ENCODE assay signal across 18 mouse cellular contexts in genomic region chr9:109056081-109056690, GRCm38 (mm10). TPM values are rescaled to one million over a fixed set of nuclear protein-coding genes. Genes with fewer than 3 reads are reported as not detected.
DNase-seq lines count a peak whose midpoint lies in the region; ATAC-seq and TF ChIP-seq lines count a peak whose summit lies in the region.
"Had no signal": no experiment of that assay in that cellular context is flagged by ENCODE, and none has a peak within 500 bp of the region (broad histone marks: within the 10 kb centered on the region; RNA-seq: fewer than 3 reads in every experiment).

No protein-coding gene starts in this region.

- TF ChIP-seq CTCF in liver, postnatal 0 days (IDR thresholded peaks at IDR 0.05; ENCODE audit: low read depth), result no peak
- TF ChIP-seq CTCF in thymus, adult 2 months (IDR thresholded peaks at IDR 0.05; ENCODE audit: borderline replicate concordance, control insufficient read depth, extremely low read depth, insufficient read depth, low read length, poor library complexity), result no peak

- H3K9ac ChIP-seq in liver, postnatal 0 days (replicated peaks), result no peak overlapping the region
- no peak overlapping the region for H3K9ac ChIP-seq in liver, embryonic 11.5 days (ENCODE audit: low read depth, low read length)
- H3K9ac ChIP-seq: kidney, embryonic 15.5 days; neural tube, embryonic 12.5 days had no signal

- H3K4me3 ChIP-seq in liver, postnatal 0 days (ENCODE audit: low read depth, low read length), result no peak overlapping the region
- H3K4me3 ChIP-seq in liver, embryonic 11.5 days (ENCODE audit: low read depth, low read length), result no peak overlapping the region
- no peak overlapping the region for H3K4me3 ChIP-seq in thymus, adult 2 months (ENCODE audit: control insufficient read depth, insufficient read depth, low read length)
- H3K4me3 ChIP-seq: kidney, embryonic 15.5 days; midbrain, embryonic 10.5 days; neural tube, embryonic 12.5 days had no signal

- no peaks in the 10 kb centered on the region for H3K9me3 ChIP-seq in liver, postnatal 0 days (ENCODE audit: low read length)
- no peaks in the 10 kb centered on the region for H3K9me3 ChIP-seq in liver, embryonic 11.5 days (ENCODE audit: control insufficient read depth, low read length)
- H3K9me3 ChIP-seq: embryonic facial prominence, embryonic 10.5 days; kidney, embryonic 15.5 days; midbrain, embryonic 10.5 days; neural tube, embryonic 12.5 days had no signal

- H3K36me3 ChIP-seq in liver, postnatal 0 days (replicated peaks; ENCODE audit: insufficient read depth, low read length), result peaks cover 29% of the 10 kb centered on the region
- H3K36me3 ChIP-seq in liver, embryonic 11.5 days (ENCODE audit: control insufficient read depth, insufficient read depth, low read length), result peaks cover 18% of the 10 kb centered on the region
- peaks cover 20% of the 10 kb centered on the region; the same call in 1 of the 2 replicates for H3K36me3 ChIP-seq in thymus, adult 2 months (ENCODE audit: control insufficient read depth, insufficient read depth, low read length)

- WGBS in liver, postnatal 0 days (ENCODE audit: insufficient replicate concordance), result 88% methylated on average over 17 of the region's 17 CpGs
- 88% methylated on average over 17 of the region's 17 CpGs for WGBS in liver, embryonic 11.5 days
- 87% methylated on average over 17 of the region's 17 CpGs for WGBS in thymus, adult 2 months

- H3K27me3 ChIP-seq in liver, postnatal 0 days (ENCODE audit: insufficient read depth, low read length), result no peaks in the 10 kb centered on the region
- no peaks in the 10 kb centered on the region for H3K27me3 ChIP-seq in liver, embryonic 11.5 days (replicated peaks; ENCODE audit: control insufficient read depth, insufficient read depth, low read length)
- no peaks in the 10 kb centered on the region for H3K27me3 ChIP-seq in thymus, adult 2 months (ENCODE audit: control insufficient read depth, insufficient read depth, low read length)
- H3K27me3 ChIP-seq: kidney, embryonic 15.5 days; neural tube, embryonic 12.5 days had no signal

- TF ChIP-seq POLR2A in thymus, adult 2 months (IDR thresholded peaks at IDR 0.05; ENCODE audit: control insufficient read depth, extremely low read depth, insufficient read depth, low read length, poor library complexity), result no peak

- DNase-seq in liver, postnatal 0 days, result peak; percentile 13
- no peak for DNase-seq in liver, embryonic 11.5 days (ENCODE audit: low spot score)
- DNase-seq in thymus, adult 2 months, result no peak
- no peak for DNase-seq in thymus, postnatal 36 days
- peak; percentile 26 for DNase-seq in T-cell, adult 2 months (ENCODE audit: low spot score)
- no peak for DNase-seq in yolk sac, embryonic 10.5 days (ENCODE audit: low spot score)
- no peak for DNase-seq in retina, postnatal 1 day
- DNase-seq: adrenal gland, postnatal 36 days; cerebellum, adult 8-10 months; heart, adult 18-20 months; heart, postnatal 36 days; kidney, postnatal 4 days; lung, adult 18-20 months; lung, postnatal 14 days had no signal

- peak overlapping the region; percentile 35; the same call in 1 of the 2 replicates for H3K27ac ChIP-seq in liver, postnatal 0 days (ENCODE audit: low read depth)
- no peak overlapping the region for H3K27ac ChIP-seq in liver, embryonic 11.5 days (ENCODE audit: low read depth, low read length)
- H3K27ac ChIP-seq in thymus, adult 2 months (ENCODE audit: control insufficient read depth, insufficient read depth, low read length), result peak overlapping the region; percentile 23; the same call in 1 of the 2 replicates
- H3K27ac ChIP-seq: neural tube, embryonic 12.5 days had no signal

- peak overlapping the region; percentile 27; the same call in 1 of the 2 replicates for H3K4me2 ChIP-seq in liver, postnatal 0 days (ENCODE audit: low read depth, low read length)
- no peak overlapping the region; the same call in 1 of the 2 replicates for H3K4me2 ChIP-seq in liver, embryonic 11.5 days

- ATAC-seq in liver, postnatal 0 days, result no peak
- no peak for ATAC-seq in liver, embryonic 11.5 days (replicated peaks; ENCODE audit: low FRiP score)

- peaks cover 35% of the 10 kb centered on the region for H3K4me1 ChIP-seq in liver, postnatal 0 days (ENCODE audit: insufficient read depth)
- peaks cover 20% of the 10 kb centered on the region for H3K4me1 ChIP-seq in liver, embryonic 11.5 days (replicated peaks; ENCODE audit: control insufficient read depth, insufficient read depth, low read length)
- H3K4me1 ChIP-seq in thymus, adult 2 months (replicated peaks; ENCODE audit: control insufficient read depth, insufficient read depth, low read length), result peaks cover 72% of the 10 kb centered on the region

- no peak for TF ChIP-seq EP300 in liver, postnatal 0 days (IDR thresholded peaks at IDR 0.05; ENCODE audit: low read depth)

RNA-seq across cellular contexts. Expression of gene Trex1, which starts 3.3 kb away (rescaled TPM):
- polyA plus RNA-seq in liver, postnatal 0 days (2015; fragmentation: Nextera tagmentation; extraction: Ambion mirVana), result 13.3 and 14.3 TPM in 2 replicates
- 8.9 and 9.7 TPM in 2 replicates for polyA plus RNA-seq in liver, embryonic 11.5 days (2014; fragmentation: Nextera tagmentation; extraction: Ambion mirVana)
- polyA plus RNA-seq in thymus, adult 2 months (2012; rRNA removed), result 210 and 228 TPM in 2 replicates

RNA-seq across cellular contexts. Expression of gene Atrip, which starts 17.7 kb away (rescaled TPM):
- polyA plus RNA-seq in liver, postnatal 0 days (2015; fragmentation: Nextera tagmentation; extraction: Ambion mirVana), result 6.1 and 6.7 TPM in 2 replicates
- 24.3 and 28.9 TPM in 2 replicates for polyA plus RNA-seq in liver, embryonic 11.5 days (2014; fragmentation: Nextera tagmentation; extraction: Ambion mirVana)
- 37.9 and 39.9 TPM in 2 replicates for polyA plus RNA-seq in thymus, adult 2 months (2012; rRNA removed)

RNA-seq across cellular contexts. Expression of gene Shisa5, which starts 17.8 kb away (rescaled TPM):
- polyA plus RNA-seq in liver, postnatal 0 days (2015; fragmentation: Nextera tagmentation; extraction: Ambion mirVana), result 34.1 and 35.0 TPM in 2 replicates
- polyA plus RNA-seq in liver, embryonic 11.5 days (2014; fragmentation: Nextera tagmentation; extraction: Ambion mirVana), result 33.7 and 34.3 TPM in 2 replicates
- polyA plus RNA-seq in thymus, adult 2 months (2012; rRNA removed), result 2,502 and 2,648 TPM in 2 replicates

RNA-seq across cellular contexts. Expression of gene Ccdc51, which starts 26.1 kb away (rescaled TPM):
- polyA plus RNA-seq in liver, postnatal 0 days (2015; fragmentation: Nextera tagmentation; extraction: Ambion mirVana), result 8.9 and 9.1 TPM in 2 replicates
- 21.9 TPM in 2 replicates for polyA plus RNA-seq in liver, embryonic 11.5 days (2014; fragmentation: Nextera tagmentation; extraction: Ambion mirVana)
- 11.7 and 11.9 TPM in 2 replicates for polyA plus RNA-seq in thymus, adult 2 months (2012; rRNA removed)

RNA-seq across cellular contexts. Expression of gene Tma7, which starts 26.2 kb away (rescaled TPM):
- 283 and 284 TPM in 2 replicates for polyA plus RNA-seq in liver, postnatal 0 days (2015; fragmentation: Nextera tagmentation; extraction: Ambion mirVana)
- polyA plus RNA-seq in liver, embryonic 11.5 days (2014; fragmentation: Nextera tagmentation; extraction: Ambion mirVana), result 716 and 742 TPM in 2 replicates
- polyA plus RNA-seq in thymus, adult 2 months (2012; rRNA removed), result 31.4 and 52.2 TPM in 2 replicates

Comparison
In these comparisons a context has a peak if more than half of its experiments do, and no peak if none do; other contexts are left out.
1. DNase-seq: peak in liver, postnatal 0 days (single experiment) and T-cell, adult 2 months (single experiment); none in liver, embryonic 11.5 days (single experiment), thymus, adult 2 months (single experiment), thymus, postnatal 36 days (0 of 2), yolk sac, embryonic 10.5 days (single experiment) and retina, postnatal 1 day (single experiment).
2. RNA of gene Trex1, which starts 3.3 kb away (polyA plus RNA-seq): 210 to 228 TPM in thymus, adult 2 months; 13.3 to 14.3 TPM in liver, postnatal 0 days and 8.9 to 9.7 TPM in liver, embryonic 11.5 days; every median in the first group is over 10 times any median in the second.
3. RNA of gene Shisa5, which starts 17.8 kb away (polyA plus RNA-seq): 2,502 to 2,648 TPM in thymus, adult 2 months; 34.1 to 35.0 TPM in liver, postnatal 0 days and 33.7 to 34.3 TPM in liver, embryonic 11.5 days; every median in the first group is over 10 times any median in the second.